Mouse (Mus musculus): ENCODE data around the gene Max. TPM values are rescaled to one million over a fixed set of nuclear protein-coding genes. Genes with fewer than 3 reads are reported as not detected.

Gene Max
- total RNA-seq, 2 experiments from 2014 or later = 73.5 to 74.7 TPM

DNA sequence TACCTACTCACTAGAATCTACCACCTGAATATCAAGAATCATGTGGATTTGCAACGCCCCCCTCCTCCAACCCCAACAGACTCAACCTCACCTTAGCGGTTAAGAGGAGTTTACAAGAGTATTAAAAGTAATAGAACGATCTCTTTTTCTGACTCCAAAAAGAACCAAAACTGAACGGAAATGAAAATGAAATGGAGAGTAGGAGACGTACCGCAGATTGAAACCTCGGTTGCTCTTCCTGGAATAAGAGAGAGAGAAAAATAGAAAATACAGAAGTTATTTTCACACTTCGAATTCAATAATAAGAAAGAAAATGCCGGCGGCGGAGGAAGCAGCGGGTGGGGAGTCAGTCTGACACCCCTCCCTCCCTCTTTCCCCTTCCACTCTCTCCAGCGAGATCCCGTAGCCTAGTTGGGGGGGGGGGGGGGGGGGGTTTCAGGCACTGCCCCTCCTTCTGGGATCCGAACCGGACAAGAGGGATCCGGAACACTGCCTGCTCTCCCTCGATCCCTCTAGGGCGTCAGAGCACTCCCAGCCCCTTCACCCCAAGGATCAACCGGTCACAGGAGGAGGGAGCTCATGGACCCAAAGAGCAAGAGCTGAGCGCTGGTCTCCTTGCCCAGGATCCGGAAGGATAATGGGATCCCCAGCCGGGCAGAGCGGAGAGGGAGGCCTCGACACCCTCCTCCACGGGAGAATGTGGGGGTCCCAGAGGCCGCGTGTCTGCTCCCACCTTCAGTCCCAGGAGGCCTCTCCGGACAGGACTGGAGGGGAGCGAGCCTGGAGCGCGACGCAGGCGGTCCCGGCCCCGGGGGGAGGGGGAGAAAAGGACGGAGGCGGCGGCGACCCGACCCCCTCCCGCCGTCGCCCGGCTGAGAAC lies 709 bp downstream of the Max start:
- no peak for DNase-seq (ENCODE audit: low spot score in 2 of 2)
- intact Hi-C loops (cut with DNase I) = no loop called here

DNA sequence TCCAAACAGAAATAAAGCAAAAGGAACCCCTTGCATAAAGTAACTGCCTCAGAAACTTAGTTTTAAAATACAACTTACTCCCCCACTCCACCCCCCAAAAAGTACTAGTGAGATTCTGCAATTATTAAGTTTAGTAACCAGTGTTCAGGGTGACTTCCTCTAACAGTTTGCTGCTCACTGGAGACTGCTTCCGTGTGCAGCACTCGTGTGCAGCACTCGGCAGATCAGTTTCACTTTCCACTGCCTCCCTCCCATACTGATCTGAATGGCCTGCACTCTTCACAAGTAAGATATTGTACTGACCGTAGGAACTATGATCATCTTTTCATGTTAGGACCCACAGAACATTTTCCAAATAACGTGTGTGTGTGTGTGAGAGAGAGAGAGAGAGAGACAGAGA lies 4.3 kb downstream of the Max start:
- no peak for DNase-seq (ENCODE audit: low spot score in 2 of 2)
- intact Hi-C loops (cut with DNase I) = no loop called here

DNA sequence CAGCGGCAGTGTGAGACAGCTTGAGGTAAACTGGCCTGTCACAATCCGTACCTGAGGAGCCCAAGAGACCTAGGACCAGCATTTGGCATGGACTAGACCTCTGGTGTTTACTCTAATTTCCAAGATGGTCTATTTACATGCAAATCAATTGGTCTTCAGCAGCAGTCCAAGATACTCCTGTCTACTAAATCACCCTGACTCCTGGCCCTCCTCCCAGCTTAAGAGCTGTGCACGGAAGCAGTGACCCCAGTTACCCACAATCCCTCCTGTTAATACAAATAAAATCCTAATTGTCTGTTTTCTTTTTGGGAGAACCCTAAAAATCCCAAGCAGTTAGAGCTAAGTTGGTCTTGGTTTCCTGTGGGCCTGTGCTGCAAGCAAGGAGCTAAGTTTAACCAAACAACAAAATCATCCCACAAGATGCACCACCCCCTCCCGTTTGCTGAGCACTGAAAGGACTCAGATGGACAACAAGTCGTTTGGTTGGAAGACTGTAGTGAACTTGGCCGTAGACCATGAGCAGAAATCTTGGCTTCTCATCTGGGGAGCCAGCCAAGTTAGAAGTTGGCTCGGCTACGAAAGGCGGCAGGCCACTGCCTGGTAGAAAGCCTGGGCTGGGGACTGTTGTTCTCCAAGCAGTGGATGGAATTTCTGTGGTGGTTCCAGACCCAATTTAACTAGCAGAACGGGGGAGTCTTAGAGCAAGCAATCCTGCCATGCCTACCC lies 7.1 kb downstream of the Max start:
- DNase-seq (ENCODE audit: low spot score in 2 of 2) = peak; percentile 57 to 86
- intact Hi-C loops (cut with DNase I) = no loop called here

DNA sequence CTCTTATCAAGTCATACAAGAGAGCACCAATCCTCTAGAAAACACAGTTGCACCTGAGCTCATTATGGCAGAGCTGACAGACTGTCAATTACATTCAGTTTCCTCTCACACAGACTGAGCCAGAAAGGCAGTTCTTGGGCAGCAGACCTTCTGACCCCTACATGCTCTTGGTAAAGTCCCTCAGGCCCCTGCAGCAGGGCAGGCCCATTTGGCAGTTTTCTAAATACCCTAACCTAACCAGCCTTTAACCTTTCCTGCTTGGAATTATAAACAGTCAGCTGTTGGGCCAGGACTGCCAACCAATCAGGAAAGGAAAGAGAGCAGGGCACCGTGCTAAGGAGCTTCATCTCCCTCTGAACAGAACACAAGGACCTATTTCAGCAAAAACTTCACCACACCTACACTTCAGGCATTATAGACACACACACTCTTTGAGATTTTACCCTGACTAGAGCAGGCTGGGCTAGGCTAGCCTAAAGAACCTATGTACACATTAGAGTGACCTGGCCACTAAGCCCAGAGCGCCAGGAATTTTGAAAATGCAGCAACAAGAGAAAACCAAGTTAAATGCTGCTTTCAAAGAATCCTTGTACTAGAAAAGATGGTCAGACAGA lies 8.1 kb downstream of the Max start:
- intact Hi-C loops (cut with DNase I) = no loop called here
- no peak for DNase-seq (ENCODE audit: low spot score in 2 of 2)

DNA sequence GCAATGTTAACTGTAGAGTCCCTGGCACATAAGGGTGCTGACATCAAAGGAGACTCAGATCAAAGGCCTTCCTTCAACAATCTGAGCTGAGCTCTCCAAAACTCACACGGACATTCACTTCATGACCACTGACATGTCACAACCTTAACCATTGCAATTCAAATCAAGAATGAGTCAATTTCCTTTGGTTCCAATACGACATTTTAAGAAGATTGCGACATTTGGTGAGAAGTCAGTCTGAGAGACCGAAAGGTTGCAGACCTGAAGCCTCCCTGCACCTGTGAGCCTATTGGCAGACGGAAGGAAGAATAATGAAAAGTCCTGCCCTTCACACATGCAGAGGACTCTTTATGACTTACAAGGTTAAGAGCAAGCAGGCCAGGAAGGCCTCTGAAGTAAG lies 11.7 kb downstream of the Max start:
- intact Hi-C loops (cut with DNase I) = no loop called here
- DNase-seq (ENCODE audit: low spot score in 2 of 2) = no peak

DNA sequence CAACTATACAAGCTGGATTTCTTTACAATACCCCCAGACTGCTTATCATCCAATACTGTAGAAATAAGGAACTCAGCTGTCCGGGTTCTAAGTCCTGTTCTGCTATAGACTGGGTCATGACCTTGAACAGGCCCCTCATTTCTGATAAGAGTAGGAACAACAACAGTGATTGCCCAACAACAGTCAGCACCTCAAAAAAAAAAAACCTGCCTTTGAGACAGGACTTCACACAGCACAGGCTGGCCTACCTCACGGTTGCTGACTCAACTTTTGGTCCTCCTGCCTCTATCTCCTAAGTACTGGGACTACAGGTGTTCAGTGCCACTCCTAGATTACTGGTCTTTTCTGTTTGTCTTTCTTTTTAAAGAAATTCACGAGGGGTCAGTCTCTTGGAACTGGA lies 13.2 kb downstream of the Max start:
- intact Hi-C loops (cut with DNase I) = no loop called here
- DNase-seq (ENCODE audit: low spot score in 2 of 2) = no peak

DNA sequence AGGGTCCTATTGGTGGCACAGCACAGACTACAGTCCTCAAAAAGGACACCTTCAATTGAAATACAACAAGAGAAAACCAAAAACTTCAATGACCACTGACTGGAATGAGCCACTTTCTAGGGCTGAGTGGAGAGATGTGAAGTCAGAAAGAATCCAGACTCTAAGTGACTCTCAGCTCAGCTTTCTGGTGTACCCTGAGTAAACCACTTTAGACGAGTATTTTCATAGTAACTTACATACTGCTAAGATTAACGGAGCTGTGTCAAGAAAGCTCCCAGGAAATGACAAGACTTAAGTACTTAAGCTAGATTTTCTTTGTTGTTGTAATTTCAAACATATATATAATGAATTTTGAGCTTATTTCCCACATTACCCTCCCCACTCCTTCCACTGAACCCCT lies 13.8 kb downstream of the Max start:
- no peak for DNase-seq (ENCODE audit: low spot score in 2 of 2)
- intact Hi-C loops (cut with DNase I) = no loop called here

DNA sequence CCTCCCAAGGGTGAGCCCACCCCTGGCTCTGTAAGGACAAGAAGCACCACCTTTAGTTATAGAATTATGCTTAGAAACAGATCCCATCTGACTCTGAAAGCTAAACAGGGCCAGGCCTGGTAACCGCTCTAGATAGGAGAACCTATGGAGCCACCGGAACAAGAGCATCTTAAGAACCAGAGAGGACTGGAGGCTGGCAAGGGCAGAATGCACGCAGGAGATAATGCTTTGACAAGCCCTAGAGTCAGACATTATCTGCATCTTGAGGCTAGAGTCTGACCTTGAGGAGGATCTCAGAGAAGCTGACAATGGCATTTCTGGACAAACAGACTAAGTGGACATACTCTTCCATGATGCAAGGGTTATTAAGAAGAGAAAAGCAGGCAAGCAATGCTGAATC lies 14.5 kb downstream of the Max start:
- intact Hi-C loops (cut with DNase I) = no loop called here
- DNase-seq (ENCODE audit: low spot score in 2 of 2) = no peak

DNA sequence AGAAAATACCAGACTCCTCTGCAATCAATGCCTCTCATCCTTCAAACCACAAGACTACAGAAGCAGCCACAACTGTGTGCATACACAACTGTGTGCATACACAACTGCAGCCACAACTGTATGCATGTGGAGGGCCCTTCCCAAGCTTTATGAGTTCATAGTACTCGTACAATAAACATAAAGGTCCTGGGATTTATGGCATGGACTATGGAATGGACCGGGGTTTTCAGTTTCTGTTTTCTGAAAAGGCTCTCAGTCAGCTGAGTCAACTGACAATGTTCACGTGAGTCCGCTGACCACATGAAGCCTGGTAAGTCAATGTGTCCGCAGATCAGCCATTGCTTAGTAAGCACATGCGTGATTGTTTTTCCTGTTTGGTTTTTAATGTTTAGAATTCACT lies 18.5 kb downstream of the Max start:
- DNase-seq (ENCODE audit: low spot score in 2 of 2) = no peak
- intact Hi-C loops (cut with DNase I) = no loop called here

DNA sequence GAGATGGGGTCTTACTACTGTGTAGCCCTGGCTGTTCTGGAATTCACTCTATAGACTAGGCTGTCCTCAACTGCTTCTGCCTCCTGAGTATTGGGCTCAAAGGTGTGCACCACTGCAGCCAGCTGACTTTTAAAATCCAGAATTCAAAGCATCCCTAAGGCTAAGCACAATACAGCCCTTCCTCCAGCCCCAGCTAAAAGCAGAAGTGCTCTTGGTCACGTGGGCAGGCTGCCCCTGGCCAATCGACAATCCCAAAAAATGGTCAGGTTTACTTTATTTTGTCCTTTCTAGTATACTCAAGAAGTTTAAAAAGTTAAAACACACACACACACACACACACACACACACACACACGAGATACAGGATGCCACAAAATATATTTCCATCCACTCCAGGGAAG lies 19.0 kb downstream of the Max start:
- DNase-seq (ENCODE audit: low spot score in 2 of 2) = no peak
- intact Hi-C loops (cut with DNase I) = no loop called here

DNA sequence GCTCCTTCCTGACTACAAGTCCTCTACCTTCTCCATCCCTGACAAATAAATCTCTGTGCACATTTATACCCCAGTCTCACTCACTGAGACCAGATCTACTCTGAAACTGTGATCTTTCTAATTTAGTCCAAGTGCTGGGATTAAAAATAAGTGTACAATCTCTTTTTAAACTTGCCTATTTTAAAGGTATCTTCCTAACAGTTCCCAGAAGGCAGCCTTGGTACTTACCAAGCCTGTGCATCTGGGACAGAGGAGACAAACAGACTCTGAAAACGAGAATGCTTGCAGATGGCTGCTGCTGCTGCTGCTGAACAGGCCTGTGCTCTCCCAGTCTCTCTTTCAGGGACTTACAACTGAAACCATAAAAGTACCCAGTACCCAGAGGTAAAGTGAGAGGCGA lies 19.5 kb downstream of the Max start:
- peak in 1 of 2 experiments; percentile 63 for DNase-seq (ENCODE audit: low spot score in 2 of 2)
- intact Hi-C loops (cut with DNase I) = no loop called here

DNA sequence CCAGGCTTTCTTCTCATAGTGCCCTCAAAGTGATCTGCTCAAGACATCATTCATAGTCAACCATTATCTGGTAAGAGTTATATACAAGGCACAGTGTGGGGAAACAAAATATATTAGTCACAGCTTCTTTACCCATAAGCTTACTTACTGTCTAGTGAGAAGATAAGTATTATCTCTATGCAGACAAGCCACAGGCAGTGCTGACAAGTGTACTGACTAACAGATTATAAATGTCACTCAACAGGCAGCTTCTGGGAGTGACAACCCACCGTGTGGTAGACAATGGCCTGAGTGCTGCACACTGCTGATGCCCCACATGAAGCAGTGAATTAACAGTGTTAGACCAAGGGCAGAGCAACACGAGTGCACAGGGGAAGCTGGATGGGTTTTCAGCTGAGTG lies 20.5 kb downstream of the Max start:
- DNase-seq (ENCODE audit: low spot score in 2 of 2) = no peak
- intact Hi-C loops (cut with DNase I) = no loop called here

DNA sequence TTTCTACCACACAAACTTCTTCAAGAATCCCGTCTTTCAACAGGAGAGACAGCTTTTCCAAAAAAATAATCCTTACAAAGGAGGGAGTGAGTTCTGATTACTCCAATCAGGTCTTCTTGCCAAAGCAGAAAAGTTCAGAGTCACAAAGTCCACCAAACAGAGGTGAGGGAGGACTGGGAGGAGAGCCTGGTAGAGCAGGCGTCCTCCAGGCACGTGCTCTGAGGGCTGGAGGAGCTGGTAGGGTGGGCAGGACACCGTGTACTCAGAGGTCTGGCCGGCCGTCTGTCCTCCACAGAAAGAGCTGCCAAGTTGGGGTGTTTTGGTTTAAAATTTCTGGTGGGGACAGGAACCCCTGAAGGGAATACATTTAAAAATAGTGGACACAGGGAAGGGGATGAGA lies 24.0 kb downstream of the Max start:
- DNase-seq (ENCODE audit: low spot score in 2 of 2) = no peak
- intact Hi-C loops (cut with DNase I) = no loop called here

DNA sequence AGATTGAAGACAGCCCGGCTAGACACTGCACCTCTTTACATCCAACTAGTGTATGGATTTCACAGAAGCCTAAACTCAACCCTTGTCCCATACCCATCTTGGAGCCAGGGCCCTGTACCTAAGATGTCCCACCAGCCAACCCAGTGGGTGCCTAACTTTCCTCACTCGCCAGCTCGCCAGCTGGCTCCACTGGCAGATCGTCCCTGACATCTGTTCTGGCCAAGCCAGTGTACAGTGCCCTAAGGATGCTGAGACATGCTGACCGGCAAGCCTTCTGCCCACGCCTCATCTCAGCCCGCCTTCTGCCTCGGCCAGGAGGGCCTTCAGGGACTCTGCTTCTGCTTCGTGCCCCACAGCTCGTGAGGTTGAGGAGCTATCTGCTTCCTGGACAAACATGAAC lies 25.8 kb downstream of the Max start:
- no peak for DNase-seq (ENCODE audit: low spot score in 2 of 2)
- intact Hi-C loops (cut with DNase I) = no loop called here

DNA sequence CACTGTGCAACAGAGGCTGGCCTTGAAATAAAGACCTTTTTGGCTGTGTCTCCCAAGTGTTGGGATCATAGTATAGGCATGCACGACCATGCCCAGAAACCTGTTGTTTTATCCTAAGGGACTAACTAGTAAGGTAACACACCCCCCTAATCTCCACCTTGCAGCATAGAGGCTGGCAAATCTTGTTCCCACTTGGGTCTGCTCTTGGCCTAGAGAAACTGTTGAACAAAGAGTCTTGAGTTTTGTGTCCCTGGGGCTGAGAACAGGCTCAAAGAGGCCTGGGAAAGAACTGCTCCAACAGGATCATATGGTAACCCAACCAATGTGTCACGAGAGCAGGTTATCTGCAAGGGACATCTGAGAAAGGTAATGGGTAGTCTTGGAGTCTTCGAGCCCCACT lies 27.6 kb downstream of the Max start:
- DNase-seq (ENCODE audit: low spot score in 2 of 2) = no peak
- intact Hi-C loops (cut with DNase I) = no loop called here

DNA sequence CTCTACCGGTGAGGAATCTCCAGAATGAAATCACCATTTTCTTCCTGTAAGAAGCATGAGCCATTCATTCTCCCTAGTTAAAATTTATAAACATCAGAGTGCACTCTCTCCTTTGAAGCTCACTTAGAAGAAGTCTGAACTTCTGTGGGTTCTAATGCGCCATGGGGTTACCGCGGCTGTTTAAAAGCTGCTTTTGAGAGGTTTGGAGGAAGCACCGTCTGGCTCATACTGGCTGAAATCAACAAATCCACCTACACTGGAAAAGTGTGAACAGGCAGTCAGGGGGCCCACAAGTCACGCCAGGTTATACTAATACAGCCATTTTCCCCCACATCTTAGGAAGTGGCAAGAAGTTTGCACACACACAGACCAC lies 29.3 kb downstream of the Max start:
- intact Hi-C loops (cut with DNase I) = no loop called here
- no peak for DNase-seq (ENCODE audit: low spot score in 2 of 2)

DNA sequence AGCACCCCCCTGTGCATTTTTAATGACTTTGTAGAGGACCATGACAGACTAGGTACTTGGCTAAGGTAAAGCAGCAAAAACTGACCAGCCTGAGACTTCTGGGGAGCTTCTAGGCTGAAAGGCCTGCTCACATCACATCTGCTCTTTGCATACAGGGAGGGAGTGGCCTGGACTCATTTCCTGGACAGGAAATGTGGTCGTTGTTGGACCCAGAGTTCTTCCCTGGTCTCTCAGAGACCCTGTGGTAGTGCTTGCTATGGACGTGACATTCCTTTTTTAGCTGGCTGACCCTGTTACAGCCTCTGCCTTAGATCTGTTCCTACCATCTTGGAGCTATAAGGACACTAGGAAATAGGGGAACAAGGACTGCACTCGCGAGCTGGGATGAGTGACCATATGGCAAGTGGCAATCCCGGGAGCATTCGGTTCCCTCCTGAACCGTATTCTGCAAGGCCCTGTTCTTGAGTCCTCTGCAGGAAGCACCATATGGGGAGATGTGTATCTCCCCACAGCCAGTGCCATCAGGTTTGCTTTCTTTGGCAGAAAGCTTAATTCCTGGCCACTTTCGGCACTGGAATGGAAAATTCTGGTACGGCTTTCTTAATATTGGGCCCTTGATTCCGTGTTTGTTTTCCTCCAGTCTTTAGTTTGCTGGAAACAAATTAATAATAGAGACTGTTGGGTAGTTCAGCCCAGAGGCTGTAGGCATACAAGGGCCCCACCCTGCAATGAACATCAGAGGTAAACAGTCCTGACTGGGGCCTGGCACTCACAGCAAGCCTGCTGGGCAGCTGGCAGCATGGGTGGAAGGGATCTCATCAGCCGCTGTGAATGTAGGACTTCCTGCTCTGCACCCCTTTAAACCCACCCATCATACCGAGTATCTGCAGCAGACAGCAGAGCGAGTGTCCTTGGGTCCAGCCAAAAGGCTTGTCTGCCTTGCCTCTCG lies 30.0 kb downstream of the Max start:
- intact Hi-C loops (cut with DNase I) = no loop called here

DNA sequence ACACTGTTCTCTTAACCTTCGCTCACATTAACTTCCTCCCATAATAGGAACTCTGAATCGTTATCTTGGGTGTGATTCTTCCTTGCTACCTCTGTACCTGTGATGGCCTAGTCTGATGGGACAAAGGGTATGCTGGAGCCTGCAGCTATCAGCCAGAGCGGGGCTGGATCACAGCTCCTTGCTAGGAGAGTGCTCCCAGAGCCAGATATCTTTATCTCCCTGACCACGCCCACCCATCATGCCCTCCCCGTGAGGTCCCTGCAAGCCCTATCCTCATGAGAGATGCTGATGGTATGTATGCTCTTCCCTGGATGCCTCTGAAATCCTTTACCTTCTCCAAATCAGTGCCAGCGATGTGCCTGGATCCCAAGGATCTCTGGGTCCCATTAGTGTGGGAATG lies 31.8 kb downstream of the Max start:
- no peak for DNase-seq (ENCODE audit: low spot score in 2 of 2)
- intact Hi-C loops (cut with DNase I) = no loop called here

More for the DNA sequence above, 30.0 kb downstream of the Max start:
- DNase-seq (ENCODE audit: low spot score in 2 of 2) = no peak

DNA sequence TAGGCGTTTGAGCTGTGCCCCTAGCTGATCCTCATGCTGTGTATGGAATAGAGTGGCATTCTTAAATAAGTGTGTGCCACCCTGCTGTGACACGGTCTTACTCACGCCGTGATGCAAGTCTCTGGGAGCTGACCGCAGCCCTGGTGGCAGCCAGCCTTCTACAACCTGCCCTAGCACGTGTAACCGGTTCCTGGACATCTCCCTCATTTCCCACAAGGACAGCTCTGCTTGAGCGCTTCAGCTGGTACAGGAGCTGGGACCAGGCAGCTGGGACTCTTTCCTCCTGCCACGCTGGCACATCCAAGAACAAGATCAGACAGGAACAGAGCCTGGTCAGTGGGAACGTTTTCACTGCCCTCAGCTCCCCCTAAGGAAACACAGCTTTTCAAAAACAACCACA lies 34.5 kb downstream of the Max start:
- intact Hi-C loops (cut with DNase I) = no loop called here
- DNase-seq (ENCODE audit: low spot score in 2 of 2) = no peak

DNA sequence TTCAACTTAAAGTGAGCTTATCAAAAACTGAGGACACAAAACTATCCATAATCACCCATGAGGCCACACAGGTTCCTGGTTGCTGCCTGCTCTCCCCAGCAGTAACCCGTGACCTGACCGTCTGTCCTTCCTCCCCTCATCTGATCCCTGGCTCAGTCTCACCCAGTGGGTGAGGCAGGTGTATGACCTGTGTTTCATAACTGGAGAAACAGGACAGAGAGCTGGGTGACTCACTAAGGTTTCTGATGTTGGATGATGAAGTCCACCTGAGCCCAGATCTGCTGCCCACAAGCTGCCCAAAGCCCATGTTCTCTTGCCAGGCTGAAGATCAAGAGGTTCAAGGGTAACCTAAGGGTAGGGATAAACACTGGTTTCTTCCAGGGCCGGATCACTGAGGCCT lies 35.0 kb downstream of the Max start:
- no peak for DNase-seq (ENCODE audit: low spot score in 2 of 2)
- intact Hi-C loops (cut with DNase I) = no loop called here

Measured in left cerebral cortex, postnatal 25 days (tissue).